8 mouse cellular contexts compared by ENCODE assay signal in the genomic region with DNA sequence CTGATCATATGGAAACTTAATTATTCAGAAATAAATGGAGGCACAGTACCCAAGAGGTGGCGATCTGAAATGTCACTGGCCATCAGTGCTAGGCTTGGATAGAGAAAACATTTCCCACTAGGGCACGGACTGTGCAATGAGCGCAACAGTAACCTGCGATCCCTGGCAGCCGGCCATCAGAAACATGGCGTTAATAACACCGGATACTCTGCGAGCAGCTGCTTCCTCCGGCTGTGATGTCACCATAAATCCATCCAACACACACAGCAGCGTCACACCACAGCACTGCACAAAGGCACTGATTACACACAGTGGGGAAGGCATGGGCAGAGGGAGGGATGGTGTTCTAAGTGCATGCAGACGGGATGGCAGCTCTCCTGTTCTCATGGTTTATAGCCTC. TPM values are rescaled to one million over a fixed set of nuclear protein-coding genes. Genes with fewer than 3 reads are reported as not detected.
DNase-seq lines count a peak whose midpoint lies in the region; ATAC-seq and TF ChIP-seq lines count a peak whose summit lies in the region.

No protein-coding gene starts in this region.

- H3K4me2 ChIP-seq in midbrain, embryonic 13.5 days (replicated peaks), result no peak overlapping the region
- H3K4me2 ChIP-seq in hindbrain, embryonic 11.5 days (replicated peaks; ENCODE audit: low read depth, low read length), result no peak overlapping the region
- H3K4me2 ChIP-seq in liver, embryonic 16.5 days (ENCODE audit: low read depth, low read length), result no peak overlapping the region

- H3K9me3 ChIP-seq in midbrain, embryonic 13.5 days, result no peaks in the 10 kb centered on the region
- H3K9me3 ChIP-seq in midbrain, embryonic 10.5 days (replicated peaks), result no peaks in the 10 kb centered on the region
- H3K9me3 ChIP-seq in hindbrain, embryonic 11.5 days (ENCODE audit: control insufficient read depth, low read length), result no peaks in the 10 kb centered on the region
- H3K9me3 ChIP-seq in liver, embryonic 16.5 days (replicated peaks; ENCODE audit: control insufficient read depth, low read length), result no peaks in the 10 kb centered on the region

- intact Hi-C loops in gastrocnemius, adult 2 months (cut with DNase I), result no loop called here

- peak overlapping the region; percentile 71 for H3K27ac ChIP-seq in midbrain, embryonic 13.5 days
- H3K27ac ChIP-seq in midbrain, embryonic 10.5 days (replicated peaks), result no peak overlapping the region; the same call in 1 of the 2 replicates
- H3K27ac ChIP-seq in gastrocnemius, adult 2 months, result peak overlapping the region; percentile 81
- H3K27ac ChIP-seq in hindbrain, embryonic 11.5 days (ENCODE audit: low read depth, low read length), result 0 out of 2 replicates have a peak overlapping the region, but pooled peaks have one; percentile 27
- no peak overlapping the region for H3K27ac ChIP-seq in liver, embryonic 16.5 days (ENCODE audit: low read length)

- no peak overlapping the region for H3K4me3 ChIP-seq in midbrain, embryonic 13.5 days (replicated peaks)
- no peak overlapping the region for H3K4me3 ChIP-seq in midbrain, embryonic 10.5 days
- no peak overlapping the region for H3K4me3 ChIP-seq in gastrocnemius, adult 2 months
- no peak overlapping the region for H3K4me3 ChIP-seq in hindbrain, embryonic 11.5 days (ENCODE audit: low read depth, low read length)
- H3K4me3 ChIP-seq in liver, embryonic 16.5 days (ENCODE audit: low read depth, low read length), result no peak overlapping the region

- H3K27me3 ChIP-seq in midbrain, embryonic 13.5 days, result no peaks in the 10 kb centered on the region
- H3K27me3 ChIP-seq in midbrain, embryonic 10.5 days (ENCODE audit: low read depth, poor library complexity, severe bottlenecking), result no peaks in the 10 kb centered on the region
- H3K27me3 ChIP-seq in hindbrain, embryonic 11.5 days (ENCODE audit: control insufficient read depth, insufficient read depth, low read length), result no peaks in the 10 kb centered on the region
- no peaks in the 10 kb centered on the region for H3K27me3 ChIP-seq in liver, embryonic 16.5 days (ENCODE audit: control insufficient read depth, insufficient read depth, low read depth, low read length)

- no peak for DNase-seq in midbrain, embryonic 10.5 days (ENCODE audit: low spot score)
- DNase-seq in gastrocnemius, adult 2 months, result peak; percentile 88
- DNase-seq in hindbrain, embryonic 11.5 days (ENCODE audit: low spot score), result no peak
- no peak for DNase-seq in ovary, postnatal 14 days (ENCODE audit: low spot score)
- DNase-seq in urinary bladder, adult 2 months (ENCODE audit: low spot score), result no peak

- peaks cover 16% of the 10 kb centered on the region for H3K36me3 ChIP-seq in midbrain, embryonic 13.5 days
- peaks cover 16% of the 10 kb centered on the region for H3K36me3 ChIP-seq in midbrain, embryonic 10.5 days
- 0 out of 2 replicates have a peak, but pooled peaks cover 3% of the 10 kb centered on the region for H3K36me3 ChIP-seq in hindbrain, embryonic 11.5 days (ENCODE audit: control insufficient read depth, insufficient read depth, low read length)
- peaks cover 3% of the 10 kb centered on the region; the same call in 1 of the 2 replicates for H3K36me3 ChIP-seq in liver, embryonic 16.5 days (ENCODE audit: control insufficient read depth, insufficient read depth)

- 0 out of 2 replicates have a peak overlapping the region, but pooled peaks have one; percentile 26 for H3K9ac ChIP-seq in midbrain, embryonic 13.5 days (replicated peaks)
- H3K9ac ChIP-seq in hindbrain, embryonic 11.5 days (ENCODE audit: low read depth, low read length), result no peak overlapping the region
- no peak overlapping the region for H3K9ac ChIP-seq in liver, embryonic 16.5 days (ENCODE audit: low read depth, low read length)

- peaks cover 61% of the 10 kb centered on the region for H3K4me1 ChIP-seq in midbrain, embryonic 13.5 days (replicated peaks)
- peaks cover 46% of the 10 kb centered on the region for H3K4me1 ChIP-seq in midbrain, embryonic 10.5 days
- peaks cover 33% of the 10 kb centered on the region for H3K4me1 ChIP-seq in hindbrain, embryonic 11.5 days (replicated peaks; ENCODE audit: control insufficient read depth, insufficient read depth, low read length)
- peaks cover 26% of the 10 kb centered on the region for H3K4me1 ChIP-seq in liver, embryonic 16.5 days (ENCODE audit: control insufficient read depth, low read depth, low read length)

- 51% methylated on average over 11 of the region's 11 CpGs for WGBS in midbrain, embryonic 13.5 days
- 91% methylated on average over 11 of the region's 11 CpGs for WGBS in midbrain, embryonic 10.5 days
- WGBS in hindbrain, embryonic 11.5 days, result 72% methylated on average over 11 of the region's 11 CpGs
- 50% methylated on average over 11 of the region's 11 CpGs for WGBS in liver, embryonic 16.5 days (ENCODE audit: insufficient replicate concordance)

- no peak for ATAC-seq in midbrain, embryonic 13.5 days
- no peak for ATAC-seq in hindbrain, embryonic 11.5 days (ENCODE audit: low FRiP score)
- ATAC-seq in liver, embryonic 16.5 days (ENCODE audit: low read depth), result 0 out of 2 replicates have a peak, but pooled peaks have one; percentile 12
- peak; percentile 14; the same call in 1 of the 2 replicates for ATAC-seq in neutrophil, adult 5-6 weeks (ENCODE audit: extremely low read depth, insufficient number of reproducible peaks, low FRiP score, poor library complexity, severe bottlenecking)

- no peak for TF ChIP-seq CTCF in gastrocnemius, adult 2 months (IDR thresholded peaks at IDR 0.05)

RNA-seq across cellular contexts. Expression of gene Selplg, which starts 36.7 kb away (rescaled TPM):
- polyA plus RNA-seq in midbrain, embryonic 13.5 days (2015; fragmentation: Nextera tagmentation; extraction: Ambion mirVana), result 0.98 and 1.2 TPM in 2 replicates
- 0.77 and 1.5 TPM in 2 replicates for polyA plus RNA-seq in midbrain, embryonic 10.5 days (2016; fragmentation: Nextera tagmentation; extraction: Ambion mirVana)
- 1 to 10 TPM in 1 of 2 experiments, under 1 TPM in 1; 0.89 to 1.3 TPM for total RNA-seq in gastrocnemius, adult 2 months (2021)
- polyA plus RNA-seq in hindbrain, embryonic 11.5 days (2014; fragmentation: Nextera tagmentation; extraction: Ambion mirVana), result 0.96 and 1.0 TPM in 2 replicates
- 14.1 and 15.4 TPM in 2 replicates for polyA plus RNA-seq in liver, embryonic 16.5 days (2015; fragmentation: Nextera tagmentation; extraction: Ambion mirVana)
- 568 and 590 TPM in 2 replicates for total RNA-seq in neutrophil, adult 5-6 weeks (2017)
- 8.2 and 10.4 TPM in 2 replicates for polyA plus RNA-seq in urinary bladder, adult 2 months (2012; rRNA removed)

RNA-seq across cellular contexts. Expression of gene Coro1c, which starts 39.4 kb away (rescaled TPM):
- polyA plus RNA-seq in midbrain, embryonic 13.5 days (2015; fragmentation: Nextera tagmentation; extraction: Ambion mirVana), result 214 and 215 TPM in 2 replicates
- polyA plus RNA-seq in midbrain, embryonic 10.5 days (2016; fragmentation: Nextera tagmentation; extraction: Ambion mirVana), result 205 and 233 TPM in 2 replicates
- 10 to 100 TPM in 1 of 2 experiments, 1 to 10 TPM in 1; 7.8 to 11.8 TPM for total RNA-seq in gastrocnemius, adult 2 months (2021)
- 192 and 230 TPM in 2 replicates for polyA plus RNA-seq in hindbrain, embryonic 11.5 days (2014; fragmentation: Nextera tagmentation; extraction: Ambion mirVana)
- 40.8 and 40.9 TPM in 2 replicates for polyA plus RNA-seq in liver, embryonic 16.5 days (2015; fragmentation: Nextera tagmentation; extraction: Ambion mirVana)
- 76.9 and 78.5 TPM in 2 replicates for total RNA-seq in neutrophil, adult 5-6 weeks (2017)
- 116 and 159 TPM in 2 replicates for polyA plus RNA-seq in urinary bladder, adult 2 months (2012; rRNA removed)

Comparison
In these comparisons a context has a peak if more than half of its experiments do, and no peak if none do; other contexts are left out.
1. H3K27ac ChIP-seq: peak in midbrain, embryonic 13.5 days (single experiment), gastrocnemius, adult 2 months (single experiment) and hindbrain, embryonic 11.5 days (single experiment); none in midbrain, embryonic 10.5 days (single experiment) and liver, embryonic 16.5 days (single experiment).
2. ATAC-seq: peak in liver, embryonic 16.5 days (single experiment) and neutrophil, adult 5-6 weeks (single experiment); none in midbrain, embryonic 13.5 days (single experiment) and hindbrain, embryonic 11.5 days (single experiment).